Mouse (Mus musculus): Measurements from ENCODE around the gene Noct. TPM values are rescaled to one million over a fixed set of nuclear protein-coding genes. Genes with fewer than 3 reads are reported as not detected.

Gene Noct
- total RNA-seq, 4 experiments from 2014 or later, result 51.9 to 55.4 (median 52.9) TPM

- DNase-seq (ENCODE audit: low spot score in 2 of 2), result no peak
Observed at GRCm38 (mm10) chr3:51230146-51230835, 6.0 kb downstream of the Noct start.

- no peak for DNase-seq (ENCODE audit: low spot score in 2 of 2)
Observed at GRCm38 (mm10) chr3:51230886-51231285, 6.6 kb downstream of the Noct start.

- no peak for DNase-seq (ENCODE audit: low spot score in 2 of 2)
Observed at GRCm38 (mm10) chr3:51231499-51231898, 7.3 kb downstream of the Noct start.

- DNase-seq (ENCODE audit: low spot score in 2 of 2), result no peak
Observed at GRCm38 (mm10) chr3:51232205-51232910, 8.1 kb downstream of the Noct start.

GRCm38 (mm10) chr3:51233474-51233873 is 9.2 kb downstream of the Noct start:
- DNase-seq (ENCODE audit: low spot score in 2 of 2), result no peak

- peak; percentile 54 to 74 for DNase-seq (ENCODE audit: low spot score in 2 of 2)
Observed at GRCm38 (mm10) chr3:51233918-51234751, 9.9 kb downstream of the Noct start.

- DNase-seq (ENCODE audit: low spot score in 2 of 2), result no peak
Observed at GRCm38 (mm10) chr3:51234752-51235055, 10.5 kb downstream of the Noct start.

- no peak for DNase-seq (ENCODE audit: low spot score in 2 of 2)
Observed at GRCm38 (mm10) chr3:51238515-51238914, 14.3 kb downstream of the Noct start.

- DNase-seq (ENCODE audit: low spot score in 2 of 2), result no peak
Observed at GRCm38 (mm10) chr3:51239541-51239940, 15.3 kb downstream of the Noct start.

- DNase-seq (ENCODE audit: low spot score in 2 of 2), result no peak
Observed at GRCm38 (mm10) chr3:51247704-51248103, 23.5 kb downstream of the Noct start.

- no peak for DNase-seq (ENCODE audit: low spot score in 2 of 2)
Observed at GRCm38 (mm10) chr3:51248600-51248999, 24.4 kb downstream of the Noct start.

GRCm38 (mm10) chr3:51249460-51249859 is 25.2 kb downstream of the Noct start:
- DNase-seq (ENCODE audit: low spot score in 2 of 2), result no peak

- DNase-seq (ENCODE audit: low spot score in 2 of 2), result no peak
Observed at GRCm38 (mm10) chr3:51249866-51250265, 25.6 kb downstream of the Noct start.

GRCm38 (mm10) chr3:51251057-51251456 is 26.8 kb downstream of the Noct start:
- no peak for DNase-seq (ENCODE audit: low spot score in 2 of 2)

- no peak for DNase-seq (ENCODE audit: low spot score in 2 of 2)
Observed at GRCm38 (mm10) chr3:51252223-51252622, 28.0 kb downstream of the Noct start.

GRCm38 (mm10) chr3:51252689-51253402 is 28.6 kb downstream of the Noct start:
- no peak for DNase-seq (ENCODE audit: low spot score in 2 of 2)

- no peak for DNase-seq (ENCODE audit: low spot score in 2 of 2)
Observed at GRCm38 (mm10) chr3:51254784-51255183, 30.5 kb downstream of the Noct start.

- DNase-seq (ENCODE audit: low spot score in 2 of 2), result no peak
Observed at GRCm38 (mm10) chr3:51256450-51256849, 32.2 kb downstream of the Noct start.

- DNase-seq (ENCODE audit: low spot score in 2 of 2), result no peak
Observed at GRCm38 (mm10) chr3:51258070-51258469, 33.8 kb downstream of the Noct start.

GRCm38 (mm10) chr3:51262942-51263341 is 38.7 kb downstream of the Noct start:
- DNase-seq (ENCODE audit: low spot score in 2 of 2), result no peak

- no peak for DNase-seq (ENCODE audit: low spot score in 2 of 2)
Observed at GRCm38 (mm10) chr3:51268434-51268833, 44.2 kb downstream of the Noct start.
